Mouse (Mus musculus) frontal cortex, postnatal 14 days (tissue): ENCODE results near the gene Fbxo33.
"Not testable (repeated sequence)": the region's sequence is repeated elsewhere in the genome, so short reads cannot be mapped to it uniquely, and the experiment has no call there.

Experiments used
- DNase-seq, 2 experiments: peaks; one replicate each; pipeline ENCODE4 v3.0.0; 2022; ENCODE audit warnings: low spot score in 2 of 2

Fbxo33 gene

GRCm38 (mm10) chr12:59219325-59220225 lies at the start of gene Fbxo33:
Gene Fbxo33, minus strand, starts transcription at chr12:59219725.
- peak; percentile 94 to 97 for DNase-seq

GRCm38 (mm10) chr12:59265942-59266231 lies 46.4 kb upstream of the Fbxo33 start:
- DNase-seq: no peak

DNA sequence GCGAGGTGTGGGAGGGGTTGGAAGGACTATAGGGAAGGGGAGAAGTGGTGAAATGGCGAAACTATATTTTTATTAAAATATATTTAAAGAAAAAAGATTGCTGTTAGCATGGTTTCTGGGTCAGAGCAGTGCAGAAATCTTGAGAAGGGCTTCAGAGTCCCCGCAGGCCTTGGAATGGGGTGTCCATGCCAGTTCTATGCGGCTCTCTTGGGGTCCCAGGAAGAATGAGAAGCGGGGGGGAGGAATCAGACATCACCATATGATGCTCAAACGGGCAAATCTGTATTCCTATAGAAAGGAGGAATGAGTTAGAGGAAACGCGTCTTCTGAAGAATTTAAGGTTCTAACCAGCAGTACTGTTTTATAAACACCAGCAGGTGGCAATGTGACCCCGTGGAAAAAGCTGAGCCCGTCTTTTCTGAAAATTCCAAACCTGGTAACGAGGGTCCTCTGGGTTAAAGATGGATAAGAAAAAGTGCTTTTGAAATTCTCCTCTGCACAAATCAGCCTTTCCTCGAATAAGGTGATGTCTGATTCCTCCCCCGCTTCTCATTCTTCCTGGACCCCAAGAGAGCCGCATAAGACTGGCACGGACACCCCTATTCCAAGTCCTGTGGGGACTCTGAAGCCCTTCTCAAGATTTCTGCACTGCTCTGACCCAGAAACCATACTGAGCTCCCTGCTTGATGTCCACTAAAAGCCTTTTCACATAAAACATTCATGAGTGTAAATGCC lies 45.8 kb upstream of the Fbxo33 start:
- DNase-seq: peak; percentile 53 to 59

GRCm38 (mm10) chr12:59262841-59263240 lies 43.3 kb upstream of the Fbxo33 start:
- DNase-seq: no peak

- DNase-seq: no peak
These were observed 41.3 kb upstream of the Fbxo33 start for GRCm38 (mm10) chr12:59260798-59261197.

DNA sequence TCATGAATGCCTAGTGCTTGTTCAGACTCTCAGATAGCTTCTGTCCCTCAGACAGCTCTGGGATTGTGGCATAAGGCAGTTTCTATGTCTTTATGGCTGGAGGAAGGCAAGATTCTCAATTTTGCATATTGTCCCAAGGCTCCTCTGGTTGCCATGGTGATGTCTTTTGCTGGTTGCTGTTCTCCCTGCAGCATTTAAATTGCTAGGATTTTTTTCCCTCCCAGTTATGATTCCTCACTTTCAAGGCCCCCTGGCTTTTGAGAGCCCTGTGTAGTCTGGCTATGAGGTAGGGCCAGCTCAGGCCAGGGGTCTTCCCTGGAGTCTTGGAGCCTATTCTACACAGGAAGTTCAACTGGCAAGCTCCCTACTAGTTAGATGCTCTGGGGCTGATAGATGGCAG lies 40.8 kb upstream of the Fbxo33 start:
- peak in 1 of 2 experiments; percentile 30 for DNase-seq

- DNase-seq: no peak
These were observed 39.5 kb upstream of the Fbxo33 start for GRCm38 (mm10) chr12:59259015-59259414.

DNA sequence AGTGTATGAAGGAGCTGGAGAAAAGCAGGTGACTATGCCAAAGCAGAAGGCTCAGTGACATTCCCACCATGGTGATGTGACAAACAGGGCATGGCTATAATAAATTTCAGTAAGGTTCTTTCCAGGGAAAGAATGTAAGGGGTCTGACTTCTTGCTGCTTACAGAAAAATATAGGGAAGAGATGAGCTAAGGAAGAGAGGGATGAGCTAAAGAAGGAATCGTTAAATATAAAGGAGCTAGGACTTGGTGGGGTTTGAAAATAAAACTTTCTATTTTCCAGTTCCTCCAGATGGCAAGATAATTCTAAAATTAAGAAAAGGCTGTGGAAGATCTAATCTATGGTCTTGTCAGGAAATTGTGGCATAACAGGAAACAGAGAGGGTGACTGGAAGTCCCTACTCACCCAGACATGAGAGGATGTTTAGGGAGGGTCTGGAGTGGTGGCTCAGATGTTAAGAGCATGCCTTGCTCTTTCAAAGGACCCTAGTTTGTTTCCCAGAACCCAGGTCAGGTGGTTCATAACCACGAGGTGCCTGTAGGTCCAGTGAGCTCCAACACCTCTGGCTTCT lies 30.8 kb upstream of the Fbxo33 start:
- DNase-seq: no peak

DNA sequence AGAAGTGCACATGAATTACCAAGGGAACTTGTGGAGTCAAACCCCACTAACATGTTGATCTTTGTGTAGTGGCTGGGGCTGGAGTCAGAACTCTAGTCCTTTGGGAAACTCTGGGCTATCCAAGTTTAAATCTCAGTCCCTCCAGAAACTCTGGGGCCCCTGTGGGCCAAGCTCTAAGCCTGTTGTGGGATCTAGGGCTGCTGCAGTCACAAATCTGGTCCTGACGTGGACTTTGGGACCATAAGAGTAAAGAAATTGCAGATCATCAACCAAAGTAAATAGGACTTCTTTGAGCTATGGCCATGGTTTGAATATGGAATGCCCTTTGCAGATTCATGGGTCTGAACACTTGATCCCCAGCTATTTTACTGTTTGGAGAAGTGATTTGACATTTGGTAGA lies 29.4 kb upstream of the Fbxo33 start:
- DNase-seq: no peak

DNA sequence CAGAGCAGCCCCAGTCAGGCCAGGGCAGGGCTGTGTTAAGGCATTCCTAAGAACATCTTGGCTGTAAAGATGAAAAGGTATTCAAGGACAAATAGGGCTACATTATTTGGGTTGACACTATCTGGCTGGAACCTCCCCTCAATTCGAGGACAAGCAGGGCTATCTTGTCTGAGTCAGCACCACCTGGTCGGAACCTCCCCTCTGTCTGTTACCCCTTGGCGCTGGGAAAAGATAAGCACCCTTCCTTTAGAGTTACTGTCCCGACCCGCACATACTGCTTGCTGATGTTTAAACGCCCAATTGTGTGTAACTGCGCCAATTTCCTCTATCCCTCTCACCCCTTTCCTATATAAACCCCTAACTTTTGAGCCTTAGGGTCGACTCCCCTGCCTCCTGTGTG lies 21.5 kb upstream of the Fbxo33 start:
- DNase-seq: not testable (repeated sequence)

DNA sequence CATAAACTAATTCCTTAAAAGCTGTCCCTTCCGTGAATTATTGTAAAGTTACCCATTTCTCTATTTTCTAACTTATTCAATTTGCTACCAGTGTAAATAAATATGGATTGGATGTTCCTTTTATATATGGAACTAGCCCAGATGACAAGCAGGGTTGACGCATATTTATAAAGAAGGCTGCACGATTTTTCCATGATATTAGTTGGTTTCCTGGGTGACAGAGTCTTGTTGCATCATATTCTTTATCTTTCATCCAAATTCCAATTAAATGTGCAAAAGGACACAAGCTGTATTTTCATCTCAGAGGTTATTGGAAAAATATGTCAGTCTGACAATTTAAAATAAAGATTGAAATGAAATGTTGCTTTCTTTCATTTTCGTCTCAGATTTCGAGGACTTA lies 18.9 kb upstream of the Fbxo33 start:
- no peak for DNase-seq

GRCm38 (mm10) chr12:59228401-59228800 lies 8.9 kb upstream of the Fbxo33 start:
- DNase-seq: no peak

GRCm38 (mm10) chr12:59218640-59219321 lies 744 bp downstream of the Fbxo33 start:
- peak; percentile 38 to 41 for DNase-seq

DNA sequence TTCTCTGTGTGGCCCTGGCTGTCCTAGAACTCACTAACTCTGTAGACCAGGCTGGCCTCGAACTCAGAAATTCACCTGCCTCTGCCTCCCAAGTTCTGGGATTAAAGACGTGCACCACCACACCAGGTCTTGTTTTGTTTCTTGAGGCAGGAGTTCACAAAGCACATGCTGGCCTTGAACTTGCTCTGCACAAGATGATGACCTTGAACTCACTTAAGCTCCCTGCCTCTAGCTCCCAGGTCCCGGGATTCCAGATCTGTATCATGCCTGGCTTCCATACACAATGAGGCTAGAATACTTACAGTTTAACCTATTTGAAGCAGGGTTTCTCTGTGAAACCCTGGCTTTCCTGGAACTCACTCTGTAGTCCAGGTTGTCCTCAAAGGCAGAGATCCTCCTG lies 2.2 kb downstream of the Fbxo33 start:
- DNase-seq: no peak

GRCm38 (mm10) chr12:59216676-59217266 lies 2.8 kb downstream of the Fbxo33 start:
- no peak for DNase-seq

GRCm38 (mm10) chr12:59216176-59216575 lies 3.3 kb downstream of the Fbxo33 start:
- no peak for DNase-seq

DNA sequence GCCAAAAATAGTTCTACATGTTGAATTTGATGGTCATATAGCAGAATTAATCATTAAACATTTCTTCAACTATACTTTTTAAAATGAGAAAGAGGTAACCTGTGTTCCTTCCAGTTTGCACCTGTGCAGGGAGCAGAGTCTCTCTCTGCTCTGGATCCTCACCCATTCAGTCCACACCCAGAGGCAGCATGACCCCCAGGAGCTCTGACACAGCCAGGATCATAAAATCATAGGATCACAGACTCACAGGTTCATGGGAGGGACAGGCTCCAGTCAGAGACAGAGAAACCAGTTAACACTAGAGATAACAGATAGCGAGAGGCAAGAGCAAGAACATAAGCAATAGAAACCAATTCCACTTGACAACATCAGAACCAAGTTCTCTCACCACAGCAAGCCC lies 11.7 kb downstream of the Fbxo33 start:
- DNase-seq: no peak

DNA sequence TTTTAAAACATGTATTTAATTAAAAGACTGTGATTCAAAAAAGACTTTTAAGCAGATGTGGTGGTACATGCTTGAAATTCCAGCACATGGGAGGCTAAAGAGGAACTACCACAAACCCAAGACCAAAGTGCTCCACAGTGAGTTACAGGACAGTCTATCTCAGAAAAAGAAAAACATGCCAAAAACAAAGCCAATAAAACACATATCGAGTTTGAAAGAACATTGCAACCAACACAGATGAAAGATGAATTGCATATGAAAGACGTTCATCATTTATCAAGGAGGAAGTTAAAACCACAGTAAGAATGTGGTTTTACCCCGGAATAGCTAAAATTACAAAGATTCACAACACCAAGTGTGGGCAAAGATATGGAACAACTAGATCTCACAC lies 12.5 kb downstream of the Fbxo33 start:
- no peak for DNase-seq

GRCm38 (mm10) chr12:59206208-59206999 lies 13.1 kb downstream of the Fbxo33 start:
- DNase-seq: no peak

DNA sequence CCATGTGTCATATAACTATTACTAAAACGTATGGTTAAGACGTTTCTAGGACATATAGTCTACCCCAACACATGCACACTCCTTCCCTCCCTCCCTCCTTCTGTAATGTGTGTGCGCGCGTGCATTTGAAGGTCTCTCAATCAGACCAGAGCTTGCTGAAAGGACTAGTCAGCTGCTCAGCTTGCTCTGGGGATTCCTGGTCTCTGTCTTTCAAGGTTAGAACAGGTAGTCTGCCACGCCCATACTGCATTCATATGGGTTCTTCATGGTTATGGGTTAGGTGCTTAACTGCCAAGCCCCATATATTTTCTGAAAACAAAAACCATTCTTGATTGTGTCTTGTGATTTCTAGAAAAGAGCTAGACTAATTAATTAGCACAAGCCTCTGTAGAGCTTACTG lies 14.0 kb downstream of the Fbxo33 start:
- no peak for DNase-seq

DNA sequence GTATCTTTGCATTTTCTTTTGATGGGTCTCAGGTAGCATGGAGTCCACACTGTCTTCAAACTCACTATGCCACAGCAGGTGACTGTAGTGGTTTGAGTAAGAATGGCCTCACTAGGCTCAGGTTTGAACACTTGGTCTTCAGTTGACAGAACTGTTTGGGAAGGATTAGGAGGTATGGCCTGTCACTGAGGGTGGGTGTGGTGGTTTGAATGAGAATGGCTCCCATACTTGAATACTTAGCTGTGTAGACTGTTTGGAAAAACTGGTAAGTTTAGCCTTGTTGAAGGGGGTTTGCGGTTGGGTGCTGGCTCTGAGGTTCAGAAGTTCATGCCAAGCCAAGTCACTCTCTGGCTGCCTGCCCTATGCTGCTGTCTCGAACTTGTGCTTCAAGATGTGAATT lies 20.2 kb downstream of the Fbxo33 start:
- no peak for DNase-seq
